Mouse (Mus musculus) G1E (cell line): ENCODE data around the gene Txn1. TPM values are rescaled to one million over a fixed set of nuclear protein-coding genes. Genes with fewer than 3 reads are reported as not detected.

Experiments used
- ATAC-seq: 2 replicates; pipeline ENCODE4 v1.8.0; 2016; ENCODE audit warnings: mild to moderate bottlenecking; ENCODE audit not compliant: insufficient number of reproducible peaks, poor library complexity, low FRiP score, severe bottlenecking; ENCODE audit errors: extremely low read depth
- DNase-seq: peaks from one replicate; pipeline ENCODE4 v3.0.0; 2012; ENCODE audit warnings: low spot score
- H3K27me3 ChIP-seq: 2 replicates; pipeline ENCODE4 v1.6.1; 2012; ENCODE audit warnings: mild to moderate bottlenecking, low read length, inconsistent platforms; ENCODE audit not compliant: insufficient read depth
- H3K36me3 ChIP-seq: replicated peaks from 2 replicates; pipeline ENCODE3; 2012; ENCODE audit warnings: mild to moderate bottlenecking, inconsistent platforms
- H3K4me1 ChIP-seq: 2 replicates; pipeline ENCODE4 v1.6.1; 2012; ENCODE audit warnings: low read depth, low read length, inconsistent platforms, mixed read lengths; ENCODE audit not compliant: insufficient read depth
- H3K4me3 ChIP-seq: 2 replicates; pipeline ENCODE4 v1.5.1; 2012; ENCODE audit warnings: low read depth, mild to moderate bottlenecking, inconsistent platforms, low read length, moderate library complexity, mixed read lengths
- H3K9me3 ChIP-seq: replicated peaks from 2 replicates; pipeline ENCODE4 v1.6.1; 2012; ENCODE audit warnings: inconsistent platforms
- CTCF ChIP-seq: IDR thresholded peaks from 2 replicates; pipeline ENCODE4 v1.5.1; 2012; ENCODE audit warnings: low read depth, low read length, inconsistent platforms, mixed read lengths
- GATA1 ChIP-seq: IDR thresholded peaks from 2 replicates; pipeline ENCODE4 v1.6.1; 2012; ENCODE audit warnings: borderline replicate concordance, low read length, inconsistent platforms, mixed read lengths
- GATA2 ChIP-seq: IDR thresholded peaks from 2 replicates; pipeline ENCODE4 v1.6.1; 2012; ENCODE audit warnings: low read depth, low read length, inconsistent platforms, borderline replicate concordance
- POLR2AphosphoS5 ChIP-seq: IDR thresholded peaks from 2 replicates; pipeline ENCODE4 v1.6.1; 2012; ENCODE audit warnings: low read depth, low read length, inconsistent platforms; ENCODE audit not compliant: insufficient replicate concordance
- TAL1 ChIP-seq: conservative IDR thresholded peaks from 2 replicates; pipeline ENCODE4 v1.6.1; 2012; ENCODE audit warnings: low read depth, low read length, inconsistent platforms, mixed read lengths
- polyA plus RNA-seq: library from polyadenylated mRNA; stranded (reverse); fragments of >175 nt; gene quantifications from 2 replicates; pipeline ENCODE4 v1.2.3, GENCODE M21; 2012
- total RNA-seq, 2 experiments: library from RNA; stranded (forward) in 1 of 2; stranded (reverse) in 1 of 2; fragments of 200-1000 nt in 1 of 2; fragments of >200 nt in 1 of 2; fragmentation: Nextera tagmentation in 1 of 2; gene quantifications; 2 replicates each; pipeline ENCODE4 v1.2.3; 2014 to 2017

Gene Txn1
- total and polyA plus RNA-seq, 3 experiments, result 54.6 to 298 (median 189) TPM

DNA sequence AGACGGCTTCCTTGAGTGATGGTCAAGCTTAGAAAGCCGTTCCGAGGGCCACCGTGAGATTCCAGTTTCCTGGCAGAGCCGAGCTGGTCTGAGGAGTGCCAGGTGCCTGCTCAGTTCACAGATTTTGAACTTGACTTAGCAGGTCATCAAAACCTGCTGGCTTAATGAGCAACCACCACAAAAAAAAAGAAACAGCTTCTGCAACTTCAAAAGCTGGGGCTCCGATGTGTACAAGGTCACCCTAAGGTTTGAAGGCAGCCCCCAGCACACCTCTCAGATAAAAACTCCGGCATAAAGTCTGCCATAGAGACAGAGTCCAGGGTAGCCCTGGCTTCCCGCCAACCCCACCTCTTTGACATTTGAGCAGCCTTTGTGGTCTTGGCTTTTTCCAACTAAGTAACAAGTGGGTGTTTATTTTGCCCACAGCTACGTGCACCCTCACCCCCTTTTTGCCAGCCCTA is 40.0 kb downstream of the Txn1 start, which contains the start of gene D630039A03Rik:
Gene D630039A03Rik, minus strand, starts transcription at position 97 of the 461 bp plus-strand sequence.
- H3K4me1 ChIP-seq, result no peaks in the 10 kb centered on the region
- H3K4me3 ChIP-seq, result no peak within 1 kb of the TSS
- peaks cover 14% of the 10 kb centered on the region for H3K9me3 ChIP-seq
- H3K36me3 ChIP-seq, result no peaks in the 10 kb centered on the region
- no peaks in the 10 kb centered on the region for H3K27me3 ChIP-seq
- no peak for TF ChIP-seq GATA2
- no peak for TF ChIP-seq POLR2AphosphoS5
- TF ChIP-seq CTCF, result no peak
- TF ChIP-seq TAL1, result no peak
- no peak for TF ChIP-seq GATA1
- DNase-seq, result no peak
- no peak for ATAC-seq

DNA sequence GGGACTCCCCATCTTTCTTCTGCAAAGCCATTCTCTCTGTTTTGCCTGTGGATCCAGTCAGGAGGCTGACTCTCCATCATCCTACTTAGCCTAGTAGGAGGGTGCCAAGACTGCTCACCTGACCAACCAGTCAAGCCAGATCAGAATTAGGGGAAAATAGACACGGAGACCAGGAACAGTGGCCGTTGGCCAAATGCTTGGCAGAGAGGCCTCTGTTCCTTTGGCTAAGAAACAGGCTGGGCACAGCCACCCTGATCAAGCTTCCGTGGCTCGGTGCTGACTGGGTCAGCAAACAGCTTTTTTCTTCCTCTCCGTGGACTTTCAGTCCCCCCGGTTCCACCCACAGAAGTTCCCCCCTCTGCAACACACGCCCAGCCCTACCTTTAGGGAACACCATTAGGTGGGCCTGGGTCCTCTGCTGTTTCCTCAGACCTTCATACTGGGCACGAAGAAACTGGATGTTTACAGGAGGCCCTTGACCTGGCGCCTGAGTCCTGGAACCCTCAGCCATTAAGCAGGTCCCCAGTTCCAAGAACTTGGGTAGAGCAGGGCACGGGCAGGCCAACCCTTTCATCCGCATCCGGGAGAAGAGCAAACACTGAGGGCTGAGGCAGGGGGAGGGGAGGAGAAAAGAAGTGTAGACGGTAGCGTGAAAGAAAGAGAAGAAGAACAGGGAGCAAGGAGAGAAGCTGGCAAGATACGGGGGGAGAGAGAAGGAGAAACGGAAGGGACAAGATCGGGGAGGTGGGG is 40.8 kb downstream of the Txn1 start:
- Histone ChIP-seq H3K27me3 (no peaks in the 10 kb centered on the region), H3K9me3 (peaks cover 16% of the 10 kb centered on the region), H3K36me3 (no peaks in the 10 kb centered on the region), H3K4me1 (no peaks in the 10 kb centered on the region), H3K4me3 (no peak overlapping the region)
- no peak for TF ChIP-seq TAL1
- no peak for TF ChIP-seq POLR2AphosphoS5
- no peak for ATAC-seq
- DNase-seq, result no peak

DNA sequence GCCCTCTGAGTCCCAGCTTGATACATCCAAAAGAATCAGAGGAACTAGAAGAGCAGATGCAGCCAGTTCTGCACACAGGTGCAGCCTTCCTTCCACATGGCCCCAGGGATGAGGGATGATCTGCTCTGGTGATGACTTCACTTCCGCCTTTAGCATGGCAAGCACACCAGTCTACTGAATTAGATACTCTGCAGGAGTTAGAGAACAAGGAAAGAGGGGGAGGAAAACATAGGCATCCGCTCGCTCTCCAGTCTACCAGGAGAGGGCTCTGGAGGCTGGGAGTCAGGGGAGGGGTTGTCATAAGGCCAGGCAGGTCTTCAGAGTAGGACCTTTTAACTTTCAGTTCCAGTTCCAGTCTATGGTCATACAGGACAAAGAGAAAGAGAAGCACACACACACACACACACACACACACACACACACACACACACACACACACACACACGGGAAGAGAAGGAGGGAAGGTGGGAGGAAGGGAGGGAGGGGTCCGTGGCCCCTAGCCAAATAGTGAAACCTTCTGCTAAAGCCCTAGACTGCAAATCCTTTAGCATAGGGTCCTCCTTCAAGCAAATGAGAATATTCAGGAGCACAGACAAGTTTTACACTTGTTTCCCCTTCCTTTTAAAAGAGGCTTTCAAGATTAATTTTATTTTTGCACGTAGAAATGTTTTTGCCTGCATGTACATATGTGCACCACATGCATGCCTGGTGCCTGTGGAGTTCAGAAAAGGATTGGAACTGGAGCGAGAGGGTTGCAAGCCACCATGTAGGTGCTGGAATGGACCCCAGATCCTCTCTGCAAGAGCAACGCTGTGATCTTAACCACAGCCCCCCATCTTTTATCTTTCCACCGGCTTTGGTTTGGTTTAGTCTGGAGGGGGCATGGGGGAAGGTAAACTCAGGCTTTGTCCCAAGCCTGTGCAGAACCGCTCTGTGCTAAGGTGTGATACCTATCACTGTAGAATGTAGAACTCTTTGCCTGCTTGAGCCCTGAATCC is 41.7 kb downstream of the Txn1 start:
- Histone ChIP-seq H3K27me3 (no peaks in the 10 kb centered on the region), H3K4me3 (no peak overlapping the region), H3K4me1 (no peaks in the 10 kb centered on the region), H3K36me3 (no peaks in the 10 kb centered on the region), H3K9me3 (peaks cover 16% of the 10 kb centered on the region)
- TF ChIP-seq GATA2, result no peak
- TF ChIP-seq TAL1, result no peak
- TF ChIP-seq CTCF, result no peak
- TF ChIP-seq POLR2AphosphoS5, result no peak
- no peak for ATAC-seq
- no peak for DNase-seq

DNA sequence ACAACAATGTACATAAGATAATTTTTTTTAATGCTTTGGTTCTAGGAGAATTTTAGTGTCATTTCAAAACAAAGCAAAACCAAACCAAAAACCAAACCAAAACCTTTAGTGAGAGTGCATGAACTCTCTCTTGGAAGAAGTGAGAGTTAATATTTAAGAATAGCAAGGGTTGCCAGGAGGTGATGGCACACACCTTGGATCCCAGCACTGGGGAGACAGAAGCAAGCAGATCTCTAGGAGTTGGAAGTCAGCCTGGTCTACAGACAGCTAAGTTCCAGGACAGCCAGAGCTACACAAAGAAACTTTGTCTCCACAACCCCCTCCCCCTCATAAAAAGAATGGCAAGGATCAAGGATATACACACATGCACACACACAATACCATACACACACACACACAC is 43.2 kb downstream of the Txn1 start:
- no peak for ATAC-seq
- H3K36me3 ChIP-seq, result no peaks in the 10 kb centered on the region
- no peak overlapping the region for H3K4me3 ChIP-seq

DNA sequence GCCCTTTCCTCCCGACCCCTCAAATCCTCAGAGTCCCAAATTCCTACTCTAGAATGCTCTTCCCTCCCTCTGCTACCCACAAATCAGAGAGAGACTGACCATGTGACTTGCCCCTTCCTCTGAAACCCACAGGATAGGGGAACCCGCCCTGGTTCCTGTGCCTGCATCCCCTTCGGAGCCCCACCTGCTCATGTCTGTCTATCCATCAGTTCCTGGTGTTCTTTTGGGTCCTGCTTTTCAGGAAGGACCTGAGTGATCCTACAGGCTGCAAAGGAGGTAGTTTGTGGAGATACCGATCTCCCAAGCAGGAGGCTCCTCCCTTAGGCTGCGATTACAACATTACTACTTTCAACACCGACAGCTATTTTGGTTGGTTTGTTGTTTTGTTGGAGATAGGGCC is 47.4 kb downstream of the Txn1 start:
- Histone ChIP-seq H3K36me3 (no peaks in the 10 kb centered on the region), H3K4me1 (no peaks in the 10 kb centered on the region), H3K9me3 (peaks cover 29% of the 10 kb centered on the region), H3K27me3 (no peaks in the 10 kb centered on the region), H3K4me3 (no peak overlapping the region)
- TF ChIP-seq GATA1 (no peak), POLR2AphosphoS5 (no peak), TAL1 (no peak), GATA2 (no peak), CTCF (no peak)
- no peak for ATAC-seq
- no peak for DNase-seq

More for the DNA sequence above, 43.2 kb downstream of the Txn1 start:
- H3K9me3 ChIP-seq, result peaks cover 24% of the 10 kb centered on the region
- no peak for TF ChIP-seq TAL1
- no peak for TF ChIP-seq POLR2AphosphoS5
- TF ChIP-seq CTCF, result no peak
- no peak for TF ChIP-seq GATA1
- TF ChIP-seq GATA2, result no peak
- no peaks in the 10 kb centered on the region for H3K4me1 ChIP-seq
- H3K27me3 ChIP-seq, result no peaks in the 10 kb centered on the region
- DNase-seq, result no peak

DNA sequence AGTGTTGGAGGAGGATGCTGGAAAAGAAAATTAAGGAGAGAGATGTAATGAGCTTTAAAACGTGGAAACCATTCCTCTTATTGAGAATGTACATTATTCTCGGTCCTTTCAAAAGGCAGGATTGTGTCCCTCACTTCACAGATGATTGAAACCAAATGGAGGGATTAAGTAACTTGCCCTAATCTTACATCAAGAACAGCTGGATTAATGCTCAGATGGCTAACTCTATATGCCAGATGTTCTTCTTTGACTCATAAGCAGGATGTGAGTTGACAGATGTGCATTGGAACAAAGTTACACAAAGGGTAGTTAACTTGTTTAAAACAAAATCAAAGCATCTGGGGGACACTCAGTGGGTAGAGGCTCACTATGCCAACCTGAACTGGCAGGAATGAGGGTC is 49.5 kb downstream of the Txn1 start:
- H3K36me3 ChIP-seq, result no peaks in the 10 kb centered on the region
- no peak for TF ChIP-seq GATA1
- TF ChIP-seq TAL1, result no peak
- TF ChIP-seq POLR2AphosphoS5, result no peak
- no peak for TF ChIP-seq CTCF
- no peak for TF ChIP-seq GATA2
- ATAC-seq (no peak), DNase-seq (no peak)
- H3K4me1 ChIP-seq, result no peaks in the 10 kb centered on the region
- H3K4me3 ChIP-seq, result no peak overlapping the region
- peaks cover 38% of the 10 kb centered on the region for H3K9me3 ChIP-seq
- H3K27me3 ChIP-seq, result no peaks in the 10 kb centered on the region
